Mouse (Mus musculus) ovary, postnatal 36 days (tissue): ENCODE measurements around the gene Cmtm7.

Experiments
- DNase-seq: peaks from one replicate; pipeline ENCODE4 v3.0.0; 2022; ENCODE audit warnings: low spot score, mixed read lengths

Gene Cmtm7

DNA sequence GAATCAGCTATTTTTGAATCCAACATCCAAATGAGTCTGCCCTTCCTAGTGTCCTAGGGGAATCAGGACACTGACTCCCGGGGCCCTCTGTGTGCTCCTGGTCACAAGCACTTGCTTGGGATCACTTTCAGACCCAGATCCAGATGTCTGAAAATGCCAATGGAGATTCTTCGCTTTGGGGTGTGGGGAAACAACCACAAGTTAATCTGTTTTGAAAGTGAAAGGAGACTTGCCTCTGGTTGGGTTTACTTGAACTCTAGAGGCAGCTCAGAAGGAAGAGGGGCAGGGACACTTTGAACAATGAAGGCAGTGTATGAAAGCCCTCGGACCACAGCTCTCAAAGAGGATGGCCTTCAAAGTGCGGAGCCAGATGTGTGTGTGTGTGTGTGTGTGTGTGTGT, 12.8 kb upstream of the Cmtm7 start:
- DNase-seq: no peak

DNA sequence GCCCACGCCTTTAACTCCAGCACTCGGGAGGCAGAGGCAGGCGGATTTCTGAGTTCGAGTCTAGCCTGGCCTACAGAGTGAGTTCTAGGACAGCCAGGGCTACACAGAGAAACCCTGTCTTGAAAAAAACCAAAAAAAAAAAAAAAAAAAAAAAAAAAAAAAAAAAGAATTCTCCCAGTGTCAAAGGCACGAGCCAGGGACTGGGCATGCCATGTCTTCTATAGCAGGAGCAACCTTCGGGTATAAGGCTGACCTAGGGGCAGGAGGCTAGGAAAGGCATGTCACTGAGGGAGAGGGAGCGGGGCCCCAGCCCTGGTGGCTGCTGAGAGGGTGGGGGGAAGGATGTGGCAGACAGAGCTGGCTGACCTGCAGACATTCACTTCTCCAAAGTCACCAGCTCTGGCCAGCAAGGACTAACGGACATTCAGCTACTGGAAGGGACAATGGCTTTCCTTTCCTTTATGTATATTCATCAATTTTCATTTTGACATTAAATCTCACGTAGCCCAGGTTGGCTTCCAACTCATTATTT, 12.2 kb upstream of the Cmtm7 start:
- DNase-seq: no peak

DNA sequence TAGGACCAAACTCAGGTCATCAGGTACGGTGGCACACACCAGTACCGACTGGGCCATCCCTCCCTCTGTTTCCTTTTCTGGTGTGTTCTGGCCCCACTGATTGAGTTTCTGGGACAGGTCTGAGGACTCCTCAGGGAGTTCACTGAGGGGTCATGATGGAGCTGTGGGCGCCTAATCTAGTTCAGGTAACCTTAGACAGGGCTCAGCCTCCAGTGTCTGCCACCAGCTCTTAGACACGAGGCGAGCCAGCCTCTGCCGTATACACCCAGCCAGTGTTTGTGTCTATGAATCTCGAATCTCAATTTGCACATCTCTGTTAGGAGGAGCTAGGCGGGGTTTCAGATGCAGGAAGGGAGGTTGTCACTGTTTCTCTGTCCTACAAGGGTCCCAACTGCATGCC, 8.3 kb upstream of the Cmtm7 start:
- DNase-seq: no peak

DNA sequence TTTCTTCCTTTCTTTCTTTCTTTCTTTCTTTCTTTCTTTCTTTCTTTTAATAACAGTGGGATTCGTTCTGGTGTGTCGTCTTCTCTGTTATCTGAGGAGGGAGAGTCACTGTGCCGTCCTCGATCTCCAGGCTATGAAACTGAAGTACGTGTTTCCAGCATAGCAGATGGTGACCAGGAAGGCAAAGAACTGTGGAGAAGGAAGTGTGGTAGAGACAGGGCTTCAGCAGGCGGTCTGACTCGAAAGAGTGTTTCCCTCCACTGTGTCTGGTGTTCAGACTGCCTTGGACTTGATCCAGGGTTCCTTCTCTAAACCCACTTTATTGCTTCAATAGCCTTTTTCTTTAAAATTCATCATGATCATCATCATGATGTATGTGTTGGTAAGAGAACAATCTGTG, 7.9 kb upstream of the Cmtm7 start:
- DNase-seq: no peak

DNA sequence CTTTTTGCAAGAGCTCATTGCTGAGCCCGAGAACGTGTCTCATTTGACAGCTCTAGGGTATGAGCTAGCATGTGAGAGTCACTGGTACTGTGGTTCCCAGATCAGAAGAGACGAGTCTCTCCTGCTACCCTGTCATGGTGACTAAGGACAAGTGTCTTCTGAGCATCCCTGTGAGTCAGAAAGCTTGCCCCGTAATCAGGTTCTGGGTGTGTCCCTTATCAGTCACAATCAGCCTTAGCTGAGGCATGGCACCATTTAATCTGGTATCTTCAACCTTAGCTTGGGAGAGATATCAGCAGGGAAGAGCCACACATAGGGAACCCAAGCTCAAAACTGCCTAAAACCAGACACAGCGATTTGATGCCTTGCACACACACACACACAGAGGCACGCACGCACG, 7.0 kb upstream of the Cmtm7 start:
- no peak for DNase-seq

DNA sequence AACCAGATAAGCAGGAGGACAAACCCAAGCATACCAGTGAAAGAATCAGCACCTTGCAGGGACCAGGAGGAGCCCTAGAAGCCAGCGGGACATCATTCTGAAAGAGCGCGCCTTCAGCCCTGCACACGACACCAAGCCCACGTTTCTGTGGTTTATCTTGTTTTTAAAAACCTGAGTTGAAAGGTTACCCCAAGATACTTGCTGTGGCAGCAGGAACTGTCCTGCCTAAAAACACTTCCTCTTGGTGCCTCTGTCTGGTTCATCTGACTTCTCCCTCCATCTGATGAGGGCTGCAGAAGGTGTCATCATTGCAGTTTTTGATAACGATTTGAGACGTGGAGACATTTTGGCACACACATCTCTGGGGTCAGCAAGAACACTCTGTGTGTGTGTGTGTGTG, 6.1 kb upstream of the Cmtm7 start:
- DNase-seq: no peak

DNA sequence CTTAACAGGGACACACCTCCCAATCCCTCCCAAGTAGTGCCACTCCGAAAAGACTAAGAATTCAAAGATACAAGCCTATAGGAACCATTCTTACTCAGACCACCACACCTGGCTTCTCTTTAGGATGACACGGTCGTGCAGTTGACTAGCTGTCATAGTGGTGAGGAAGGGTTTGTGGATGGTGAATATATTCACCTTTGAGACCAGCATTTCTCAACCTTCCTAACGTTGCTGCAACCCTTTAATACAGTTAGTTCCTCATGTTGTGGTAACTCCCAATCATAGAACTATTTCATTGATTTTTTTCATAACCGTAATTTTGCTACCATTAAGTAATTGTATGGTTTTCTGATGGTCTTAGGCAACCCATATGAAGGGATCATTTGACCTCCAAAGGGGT, 5.5 kb upstream of the Cmtm7 start:
- DNase-seq: no peak

DNA sequence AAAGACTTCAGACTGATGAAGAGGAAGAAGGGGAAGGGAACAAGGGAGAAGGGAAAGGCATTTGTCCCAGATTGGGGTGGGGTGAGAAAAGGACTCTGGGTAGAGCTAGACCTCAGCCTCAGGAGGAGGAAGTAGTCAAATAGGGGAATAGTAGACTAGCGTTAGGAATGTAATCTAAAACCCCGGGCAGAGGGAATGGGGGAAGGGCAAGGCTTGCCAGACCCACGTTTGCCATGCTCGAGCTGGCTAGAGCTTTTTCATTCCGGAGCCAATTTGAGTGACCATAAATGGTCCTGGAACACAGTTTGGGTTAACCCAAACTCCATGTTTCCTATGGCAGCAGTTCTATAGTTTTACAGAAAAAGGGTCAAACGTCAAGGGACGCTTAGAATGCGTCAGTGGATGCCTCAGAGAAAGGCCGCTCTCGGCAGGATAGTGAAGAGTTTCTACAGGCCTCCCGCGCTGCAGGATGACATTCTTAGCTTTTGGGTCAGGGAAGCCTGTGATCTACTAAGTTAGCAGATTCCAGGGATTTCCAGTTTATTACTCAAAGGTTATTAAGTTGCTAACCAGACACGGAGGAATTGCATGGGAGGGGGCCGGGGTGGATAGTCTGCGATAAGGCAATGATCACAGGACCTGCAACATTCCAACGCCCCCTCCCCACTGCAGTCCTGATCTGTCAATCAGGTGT, 3.9 kb upstream of the Cmtm7 start:
- no peak for DNase-seq

DNA sequence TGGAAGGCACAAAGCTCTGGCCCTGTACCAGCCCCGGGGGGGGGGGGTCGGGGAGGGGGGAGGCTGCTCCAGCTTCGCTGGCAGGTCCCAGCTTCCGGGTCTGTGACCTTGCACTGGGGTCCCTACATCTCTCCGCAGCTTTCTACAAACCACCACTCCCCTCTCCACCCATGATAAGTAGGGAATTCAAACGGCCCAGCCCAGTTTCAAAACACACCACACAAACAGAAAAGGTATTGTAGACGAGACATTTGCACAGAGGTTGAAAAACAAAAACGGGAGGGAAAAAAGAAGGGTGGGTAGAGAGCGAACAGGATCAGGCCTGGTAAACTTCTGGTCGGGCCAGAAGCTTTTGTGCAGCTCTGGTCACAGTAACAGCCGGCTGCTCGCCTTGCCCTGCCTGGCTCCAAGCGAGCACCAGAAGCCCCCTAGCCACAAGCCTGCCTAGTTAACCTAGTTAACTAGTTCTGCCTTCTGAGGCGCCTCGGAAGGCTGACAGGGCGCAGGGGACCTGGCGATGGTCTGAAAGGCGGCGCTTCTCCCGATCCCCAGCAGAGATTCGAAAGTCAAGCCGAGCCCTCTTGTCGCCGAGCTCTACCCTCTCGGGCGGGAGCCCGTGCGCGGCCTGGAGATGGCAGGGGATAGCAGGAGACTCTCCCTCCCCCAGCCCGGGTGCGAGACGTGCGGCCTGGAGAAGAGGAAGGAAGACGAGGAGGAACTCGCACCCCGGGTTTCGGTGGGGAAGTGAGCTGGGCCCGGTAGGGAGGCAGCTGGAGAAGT, 720 bp downstream of the Cmtm7 start:
- peak; percentile 51 for DNase-seq

DNA sequence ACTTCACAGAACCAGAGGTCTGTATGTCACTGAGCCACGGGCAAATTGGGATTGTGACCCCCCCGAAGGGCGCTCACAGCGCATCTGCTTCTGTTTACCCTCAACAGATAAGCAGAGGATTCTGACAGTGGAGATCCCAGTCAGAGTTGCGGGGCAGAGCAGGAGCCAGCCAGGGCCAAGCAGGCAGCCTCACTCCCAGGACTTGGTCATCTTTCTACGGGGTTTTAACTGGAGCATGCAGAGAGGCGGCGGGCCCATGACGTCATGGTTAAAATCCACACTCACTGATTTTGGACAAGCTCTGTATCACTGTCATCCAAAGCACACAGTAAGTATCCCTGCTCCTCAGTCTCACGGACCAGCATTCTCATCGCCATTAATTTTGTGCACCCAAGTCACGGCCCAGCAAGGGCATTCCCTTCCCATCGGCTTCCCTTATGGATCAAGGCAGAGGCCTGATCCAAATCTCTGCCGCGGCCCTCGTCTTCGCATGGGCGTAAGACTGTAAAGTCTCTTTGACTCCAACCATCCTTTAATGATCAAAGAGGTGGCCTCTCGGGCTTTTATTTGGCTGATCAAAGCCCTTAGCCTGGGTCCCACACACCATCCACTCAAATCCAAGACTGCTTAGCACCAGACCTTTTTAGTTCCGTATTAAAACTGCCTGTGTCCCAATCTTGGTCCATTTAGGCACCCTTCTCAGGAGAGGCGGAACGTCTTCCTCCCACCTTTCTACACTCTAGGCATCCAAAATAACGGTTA, 1.5 kb downstream of the Cmtm7 start:
- DNase-seq: no peak

DNA sequence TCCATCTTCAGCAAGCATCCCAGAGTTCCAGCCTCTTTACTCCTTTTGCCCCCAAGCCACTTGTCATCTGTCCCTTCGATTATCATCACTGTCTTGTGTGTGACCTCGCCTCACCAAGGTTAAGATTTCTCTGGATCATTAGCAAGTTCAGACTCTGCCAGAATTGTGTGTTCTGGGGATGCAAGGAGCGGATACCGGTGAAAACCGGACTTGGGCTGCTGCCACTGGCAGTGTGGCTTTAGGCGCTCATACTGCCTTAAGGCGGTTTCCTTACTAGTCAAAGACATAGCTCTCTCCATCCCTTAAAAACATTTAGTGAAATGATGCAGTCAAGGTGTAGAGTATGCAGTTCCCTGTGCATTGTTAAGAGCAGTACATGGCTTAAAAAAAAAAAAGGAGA, 2.8 kb downstream of the Cmtm7 start:
- no peak for DNase-seq

DNA sequence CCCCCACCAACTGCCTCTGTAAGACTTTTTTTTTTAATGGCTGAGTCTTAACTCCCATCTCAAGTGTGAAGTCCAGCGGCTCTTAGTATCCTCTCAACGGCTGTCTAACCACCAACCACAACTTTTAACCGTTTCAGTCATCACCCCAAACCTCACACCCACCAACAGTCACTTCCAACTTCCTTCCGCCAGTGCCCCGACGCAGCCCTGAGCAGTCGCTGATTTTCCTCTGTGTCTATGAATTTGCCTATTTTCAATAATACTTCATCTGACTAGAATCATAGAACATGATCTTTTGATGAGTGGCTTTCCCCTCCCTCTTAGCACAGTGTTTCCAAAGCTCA, 3.6 kb downstream of the Cmtm7 start:
- no peak for DNase-seq

DNA sequence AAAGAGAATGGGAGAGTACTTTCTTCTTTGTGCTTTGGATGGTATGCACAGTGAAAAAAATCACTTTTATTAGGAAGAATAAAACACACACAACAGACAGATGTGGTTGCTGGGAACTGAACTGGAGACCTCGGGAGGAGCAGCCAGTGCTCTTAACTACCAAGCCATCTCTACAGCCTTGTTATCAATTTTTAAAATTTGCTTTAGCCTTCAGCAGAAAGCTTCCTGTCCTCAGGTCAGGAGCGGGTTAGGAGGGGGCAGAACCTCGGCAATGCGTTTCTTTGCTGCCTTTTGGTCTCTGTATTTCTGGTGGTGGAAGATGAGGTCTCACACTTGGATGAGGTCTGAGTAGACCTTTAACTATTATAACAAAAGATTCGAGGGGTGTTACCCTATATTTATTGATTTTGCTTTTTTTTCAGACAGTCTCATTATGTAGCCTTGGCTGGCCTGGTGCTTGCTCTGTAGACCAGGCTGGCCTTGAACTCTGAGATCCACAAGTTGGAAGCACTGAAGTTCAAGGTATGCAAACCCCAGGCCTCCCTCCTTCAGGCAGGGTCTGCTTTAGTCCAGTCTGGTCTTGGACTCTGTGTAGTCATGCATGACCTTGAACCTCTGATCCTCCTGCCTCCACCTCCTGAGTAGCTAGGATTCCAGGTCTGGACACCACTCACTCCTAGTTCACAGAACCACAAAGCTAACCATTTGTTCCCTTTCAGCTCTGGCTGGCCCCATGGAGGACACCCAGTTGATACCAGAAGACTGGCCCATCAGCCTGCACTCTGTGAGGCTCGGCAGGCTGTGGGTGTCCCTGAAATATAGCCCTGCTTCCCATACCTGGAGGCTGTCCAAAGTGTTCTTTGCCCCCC, 4.2 kb downstream of the Cmtm7 start:
- DNase-seq: no peak

DNA sequence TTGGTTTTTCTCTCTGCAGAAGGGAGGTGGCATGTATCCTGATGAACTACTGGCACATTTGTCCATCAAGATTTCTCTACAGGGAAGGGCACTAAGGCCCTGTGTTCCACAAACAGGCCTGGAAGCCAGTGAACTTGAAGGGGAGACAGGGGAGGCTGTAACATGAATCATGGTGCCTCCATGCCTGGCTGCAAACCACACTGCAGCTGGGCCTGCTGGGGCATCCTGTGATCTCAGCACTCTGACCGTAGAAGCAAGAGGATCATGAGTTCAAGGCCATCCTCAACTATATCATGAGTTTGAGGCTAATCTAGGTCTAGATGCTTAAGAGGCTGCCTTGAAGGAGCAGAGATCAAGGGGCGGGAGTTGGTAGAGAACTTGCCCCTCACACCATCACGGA, 5.3 kb downstream of the Cmtm7 start:
- DNase-seq: no peak

DNA sequence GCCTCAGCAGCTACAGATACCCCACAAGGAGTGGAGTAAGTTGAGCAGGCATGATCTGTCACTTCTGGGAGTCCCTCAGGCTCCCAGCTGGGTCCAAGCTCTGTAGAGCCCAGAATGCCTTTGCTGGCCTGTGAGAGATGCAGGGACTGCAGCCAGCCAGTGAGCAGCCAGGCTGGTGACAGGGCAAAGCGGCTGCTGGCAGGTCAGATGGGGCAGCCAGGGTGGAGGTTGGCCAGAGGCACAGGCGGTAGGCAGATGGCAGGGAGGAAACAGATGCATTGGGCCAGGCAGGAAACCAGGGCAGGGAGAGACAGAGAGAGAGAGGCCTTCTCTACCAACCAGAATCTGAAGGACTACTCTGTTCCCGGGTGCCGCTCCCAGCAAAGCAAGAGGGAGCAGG, 6.4 kb downstream of the Cmtm7 start:
- DNase-seq: no peak

DNA sequence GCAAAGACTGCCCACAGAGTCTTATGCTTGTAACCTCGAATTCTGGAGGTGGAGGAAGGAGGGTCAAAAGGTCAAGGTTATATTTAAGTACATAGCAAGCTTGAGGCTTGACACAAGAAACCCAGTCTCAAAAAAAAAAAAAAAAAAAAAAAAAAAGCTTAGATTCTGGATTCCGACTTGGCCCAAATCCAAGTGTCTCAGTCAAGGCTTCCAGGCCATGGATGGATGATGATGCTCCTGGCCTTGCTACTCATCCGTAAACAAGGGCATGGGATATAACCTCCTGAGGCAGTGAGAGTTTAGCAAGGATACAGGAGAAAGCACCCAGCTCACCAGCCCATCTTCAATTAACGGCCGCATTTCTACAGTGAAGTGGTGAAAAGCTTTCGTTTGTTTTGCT, 7.0 kb downstream of the Cmtm7 start:
- DNase-seq: no peak

DNA sequence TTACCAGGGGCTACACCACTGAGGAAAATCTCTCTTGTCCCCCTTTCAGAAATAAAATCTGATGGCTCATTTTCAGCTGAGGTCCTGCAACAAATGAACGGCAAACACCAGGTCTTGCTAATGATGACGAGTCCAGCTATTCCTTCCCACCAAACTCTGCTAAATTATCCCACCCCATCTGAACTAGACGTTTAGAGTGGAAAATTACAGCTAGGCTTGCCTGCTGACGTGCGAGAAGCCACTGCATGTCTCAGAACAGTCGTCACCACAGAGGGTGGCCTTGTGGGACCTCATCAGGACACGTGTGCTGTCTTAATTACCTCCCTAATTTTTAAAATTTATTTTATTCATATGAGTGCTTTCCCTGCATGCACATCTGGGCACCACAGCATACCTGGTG, 10.1 kb downstream of the Cmtm7 start:
- no peak for DNase-seq

DNA sequence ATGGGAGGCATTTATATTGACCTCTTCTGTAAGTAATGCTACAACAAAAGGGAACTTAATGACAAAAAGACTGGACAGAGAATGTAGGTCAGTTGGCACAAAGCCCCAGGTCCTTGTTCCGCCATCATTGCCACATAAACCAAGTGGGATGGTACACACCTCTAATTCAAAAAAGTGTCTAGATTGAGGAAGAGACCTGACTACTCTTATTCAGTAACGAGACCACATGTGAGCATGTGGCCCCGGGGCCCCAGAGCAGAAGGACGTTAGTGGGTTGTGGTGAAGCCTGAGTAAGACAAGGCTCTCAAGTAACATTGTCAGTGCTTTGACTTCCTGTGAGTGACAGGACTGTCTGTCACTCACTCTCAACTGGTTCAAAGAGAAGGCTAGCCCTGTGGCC, 11.4 kb downstream of the Cmtm7 start:
- DNase-seq: no peak

DNA sequence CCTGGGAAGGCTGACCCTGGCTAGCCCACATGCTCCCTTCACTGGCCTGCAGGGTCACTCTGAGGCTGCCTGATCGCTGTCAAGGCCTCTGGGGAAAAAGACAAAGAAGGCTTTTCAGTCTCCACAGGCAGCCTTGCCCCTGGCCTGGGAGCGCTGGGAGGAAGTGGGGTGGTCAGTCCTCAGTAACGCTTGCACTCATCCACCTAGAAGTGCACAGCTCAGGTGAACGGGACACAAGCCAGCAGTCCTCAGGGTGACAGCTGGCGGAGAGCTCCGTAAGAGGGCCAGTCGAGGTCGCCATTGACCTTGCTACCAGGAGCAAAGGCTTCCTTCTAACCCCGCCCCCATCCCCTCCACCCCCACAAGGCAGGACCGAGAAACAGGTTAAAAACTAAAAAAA, 13.6 kb downstream of the Cmtm7 start:
- DNase-seq: no peak

DNA sequence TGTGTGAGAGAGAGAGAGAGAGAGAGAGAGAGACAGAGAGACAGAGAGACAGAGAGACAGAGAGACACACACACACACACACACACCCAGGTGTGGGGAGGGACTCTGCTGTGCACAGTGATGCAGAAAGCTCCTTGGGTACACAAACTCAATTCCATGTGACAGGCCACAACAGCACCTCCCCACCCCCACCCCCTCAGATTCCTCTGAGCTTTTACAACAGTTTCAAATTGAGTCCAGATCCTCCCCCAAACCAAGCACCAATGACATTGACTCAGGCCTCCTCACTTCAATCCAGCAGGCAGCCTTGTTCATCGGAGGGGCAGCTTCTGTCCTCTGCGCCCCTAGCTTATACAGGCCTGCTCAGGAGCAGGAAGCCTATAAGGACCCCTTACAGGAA, 14.1 kb downstream of the Cmtm7 start:
- DNase-seq: no peak

DNA sequence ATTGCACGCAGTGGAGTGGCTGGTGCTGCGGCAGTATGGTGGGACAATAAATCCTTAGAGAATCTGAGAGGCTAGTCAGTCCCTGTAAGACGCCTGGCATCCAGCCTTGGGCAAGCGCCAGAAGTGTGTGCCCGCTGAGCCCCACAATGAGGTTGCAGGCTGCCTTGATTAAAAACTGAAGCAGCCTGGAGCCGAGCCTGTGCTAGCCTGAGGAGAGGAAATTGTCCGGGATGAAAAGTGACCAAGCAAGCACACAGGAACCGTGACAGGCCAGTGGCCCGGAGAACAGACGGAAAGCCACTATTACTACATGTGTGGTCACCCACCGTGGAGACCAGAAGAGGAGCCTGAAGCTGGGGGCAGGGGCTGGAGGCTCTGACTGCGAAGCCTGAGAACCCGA, 14.6 kb downstream of the Cmtm7 start:
- DNase-seq: no peak

DNA sequence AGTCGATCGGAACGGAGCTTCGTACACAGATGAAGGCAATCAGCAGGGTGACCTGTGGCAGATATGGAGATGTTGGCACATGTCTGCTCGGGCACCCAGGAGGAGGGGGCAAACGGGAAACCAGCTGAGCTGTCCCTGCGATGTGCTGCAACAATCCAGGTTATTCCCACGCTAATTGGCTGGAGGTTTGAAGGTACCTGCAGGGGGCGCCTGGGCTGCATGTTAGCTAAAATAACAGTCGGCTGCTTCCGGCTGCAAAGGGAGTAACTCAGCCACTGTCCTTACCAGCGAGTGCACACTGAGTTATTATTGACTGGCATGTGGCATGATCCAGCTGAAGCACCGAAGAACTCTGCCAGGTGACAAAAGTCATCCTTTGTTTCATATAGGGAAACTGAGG, 18.3 kb downstream of the Cmtm7 start:
- no peak for DNase-seq
